Mouse (Mus musculus) midbrain, embryonic 11.5 days (tissue): ENCODE measurements at regions not wholly inside any gene's neighbourhood (a gene's known extent, or its start where the extent isn't known, plus 50 kb on each side); places are given as distances from the start of the nearest gene placed in this dataset.

Experiments used
- ATAC-seq: fragments of 200-750 bp; cut with Nextera tagmentation; 2 replicates; pipeline ENCODE4 v1.8.0; 2017; ENCODE audit warnings: moderate TSS enrichment, moderate library complexity; ENCODE audit not compliant: low FRiP score
- DNase-seq: peaks from one replicate; pipeline ENCODE4 v3.0.0; 2015; ENCODE audit warnings: low spot score; ENCODE audit errors: missing footprints
- H3K27ac ChIP-seq: fragments of 300-500 bp; sonication (generic); 2 replicates; pipeline ENCODE4 v1.5.1; 2014; ENCODE audit warnings: low read depth, low read length
- H3K27me3 ChIP-seq: fragments of 300-500 bp; sonication (generic); 2 replicates; pipeline ENCODE4 v1.6.1; 2014; ENCODE audit warnings: mild to moderate bottlenecking, low read length, moderate library complexity, mixed read lengths; ENCODE audit not compliant: control insufficient read depth, insufficient read depth
- H3K36me3 ChIP-seq: fragments of 300-500 bp; sonication (generic); 2 replicates; pipeline ENCODE4 v1.6.1; 2014; ENCODE audit warnings: mild to moderate bottlenecking, low read length, moderate library complexity, mixed read lengths; ENCODE audit not compliant: control insufficient read depth, insufficient read depth
- H3K4me1 ChIP-seq: fragments of 300-500 bp; sonication (generic); 2 replicates; pipeline ENCODE4 v1.6.1; 2014; ENCODE audit warnings: low read length; ENCODE audit not compliant: control insufficient read depth, insufficient read depth
- H3K4me2 ChIP-seq: fragments of 300-500 bp; sonication (generic); 2 replicates; pipeline ENCODE4 v1.6.1; 2014; ENCODE audit warnings: mild to moderate bottlenecking, moderate library complexity
- H3K4me3 ChIP-seq: fragments of 300-500 bp; sonication (generic); 2 replicates; pipeline ENCODE4 v1.5.1; 2014; ENCODE audit warnings: low read depth, low read length
- H3K9ac ChIP-seq: fragments of 300-500 bp; sonication (generic); 2 replicates; pipeline ENCODE4 v1.6.1; 2014; ENCODE audit warnings: low read length
- H3K9me3 ChIP-seq: fragments of 300-500 bp; sonication (generic); 2 replicates; pipeline ENCODE4 v1.6.1; 2016; ENCODE audit warnings: low read length; ENCODE audit not compliant: control insufficient read depth
- WGBS: fragments of 180-500 bp; shearing (Covaris S2); extraction: QIAGEN DNeasy Blood & Tissue Kit; methylation state at CpG from one replicate; pipeline ENCODE4 v1.1.7; 2014; 5-methylcytosine and 5-hydroxymethylcytosine counted together

DNA sequence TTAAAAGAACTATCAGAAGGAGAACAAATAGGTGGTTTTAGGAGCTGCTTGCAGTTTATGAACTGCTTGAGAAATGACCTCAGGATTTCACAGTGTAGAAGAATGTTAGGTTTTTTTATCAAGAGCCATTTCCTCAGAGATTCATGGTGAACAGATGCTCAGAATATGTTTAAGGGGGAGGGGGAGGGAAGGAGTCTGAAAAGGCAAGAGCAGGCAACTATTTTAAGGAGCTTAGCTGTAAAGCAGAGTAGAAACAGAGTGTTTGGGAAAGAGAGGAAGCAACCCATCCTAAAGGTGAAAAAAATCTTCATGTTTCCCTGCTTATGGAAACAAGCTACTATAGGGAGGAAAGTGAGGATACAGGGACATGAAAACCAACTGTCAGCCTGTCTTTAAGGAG lies 1457.2 kb upstream of the Gm6569 start:
- Histone ChIP-seq H3K27me3 (no peaks in the 10 kb centered on the region), H3K4me3 (no peak overlapping the region), H3K36me3 (no peaks in the 10 kb centered on the region), H3K4me1 (no peaks in the 10 kb centered on the region), H3K4me2 (no peak overlapping the region), H3K9me3 (no peaks in the 10 kb centered on the region), H3K9ac (no peak overlapping the region), H3K27ac (no peak overlapping the region)
- DNase-seq (no peak), ATAC-seq (no peak)

DNA sequence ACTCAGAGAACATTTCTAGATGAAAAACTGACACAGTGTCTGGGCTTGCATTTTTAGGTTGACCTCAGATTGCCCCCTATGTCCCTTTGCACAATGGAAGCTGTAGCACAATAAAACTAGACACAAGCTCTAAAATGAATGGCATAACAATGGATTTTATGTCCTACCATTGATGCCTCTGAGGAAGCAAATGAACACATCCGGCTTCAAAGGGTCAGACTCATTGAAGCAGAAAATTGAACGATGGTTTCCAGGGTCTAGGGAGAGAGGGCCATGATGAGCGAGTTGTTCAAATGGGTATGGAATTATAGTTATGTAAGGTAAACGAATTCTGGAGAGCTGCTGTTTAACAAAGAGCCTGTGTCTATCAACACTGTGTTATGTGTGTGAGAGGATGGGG lies 1455.1 kb upstream of the Gm6569 start:
- DNase-seq, result no peak
- WGBS, result 35% methylated on average over 4 of the region's 4 CpGs
- H3K36me3 ChIP-seq, result no peaks in the 10 kb centered on the region
- no peaks in the 10 kb centered on the region for H3K4me1 ChIP-seq
- no peak overlapping the region for H3K4me2 ChIP-seq
- no peak for ATAC-seq
- H3K9ac ChIP-seq, result no peak overlapping the region
- H3K27me3 ChIP-seq, result no peaks in the 10 kb centered on the region
- H3K4me3 ChIP-seq, result no peak overlapping the region
- no peak overlapping the region for H3K27ac ChIP-seq
- no peaks in the 10 kb centered on the region for H3K9me3 ChIP-seq

DNA sequence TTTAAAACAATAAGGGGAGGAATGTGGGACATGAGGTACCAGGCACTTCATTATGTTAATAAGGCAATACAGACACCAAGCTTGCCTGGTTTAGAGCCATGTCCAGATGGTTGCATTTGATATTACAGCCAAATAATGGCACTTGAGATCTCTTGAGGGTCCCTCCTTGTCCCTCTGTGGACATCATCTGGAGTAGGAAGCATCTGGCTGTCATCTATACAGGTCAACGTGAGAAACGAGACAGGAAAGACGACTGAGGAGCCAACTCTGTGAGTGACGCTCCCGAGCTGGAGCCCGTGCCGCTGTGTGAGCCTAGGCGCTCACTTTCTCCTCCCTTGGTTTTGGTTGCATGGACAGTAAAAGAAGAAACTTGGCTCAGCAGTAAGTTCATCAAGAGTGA lies 1453.2 kb upstream of the Gm6569 start:
- H3K9ac ChIP-seq, result no peak overlapping the region
- no peaks in the 10 kb centered on the region for H3K27me3 ChIP-seq
- no peaks in the 10 kb centered on the region for H3K4me1 ChIP-seq
- no peak overlapping the region for H3K27ac ChIP-seq
- DNase-seq (no peak), ATAC-seq (no peak)
- no peak overlapping the region for H3K4me2 ChIP-seq
- H3K36me3 ChIP-seq, result no peaks in the 10 kb centered on the region
- no peaks in the 10 kb centered on the region for H3K9me3 ChIP-seq
- no peak overlapping the region for H3K4me3 ChIP-seq
- 86% methylated on average over 8 of the region's 8 CpGs for WGBS

DNA sequence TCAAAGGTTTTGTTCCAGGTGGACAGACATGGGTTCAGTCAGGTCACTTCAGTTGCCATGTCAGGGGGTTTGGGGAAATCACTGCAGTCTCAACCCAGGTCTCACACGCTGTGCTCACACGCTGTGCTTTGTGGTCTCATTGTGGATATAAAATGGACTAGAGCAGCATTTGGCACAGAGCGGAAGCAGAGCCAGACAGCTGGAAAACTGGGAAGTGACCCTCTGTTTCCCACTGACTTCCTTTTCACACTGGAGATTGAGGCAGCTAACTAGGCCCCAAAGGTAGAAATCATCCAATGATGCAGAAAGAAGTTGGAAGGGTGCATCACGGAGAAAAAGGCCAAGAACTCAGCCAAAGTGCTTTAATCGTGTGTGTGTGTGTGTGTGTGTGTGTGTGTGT lies 1452.6 kb upstream of the Gm6569 start:
- H3K4me3 ChIP-seq, result no peak overlapping the region
- DNase-seq, result no peak
- H3K27ac ChIP-seq, result no peak overlapping the region
- no peak for ATAC-seq
- H3K4me2 ChIP-seq, result no peak overlapping the region
- H3K9me3 ChIP-seq, result no peaks in the 10 kb centered on the region
- H3K36me3 ChIP-seq, result no peaks in the 10 kb centered on the region
- no peaks in the 10 kb centered on the region for H3K27me3 ChIP-seq
- WGBS, result 92% methylated on average over 5 of the region's 5 CpGs
- H3K4me1 ChIP-seq, result no peaks in the 10 kb centered on the region
- no peak overlapping the region for H3K9ac ChIP-seq

DNA sequence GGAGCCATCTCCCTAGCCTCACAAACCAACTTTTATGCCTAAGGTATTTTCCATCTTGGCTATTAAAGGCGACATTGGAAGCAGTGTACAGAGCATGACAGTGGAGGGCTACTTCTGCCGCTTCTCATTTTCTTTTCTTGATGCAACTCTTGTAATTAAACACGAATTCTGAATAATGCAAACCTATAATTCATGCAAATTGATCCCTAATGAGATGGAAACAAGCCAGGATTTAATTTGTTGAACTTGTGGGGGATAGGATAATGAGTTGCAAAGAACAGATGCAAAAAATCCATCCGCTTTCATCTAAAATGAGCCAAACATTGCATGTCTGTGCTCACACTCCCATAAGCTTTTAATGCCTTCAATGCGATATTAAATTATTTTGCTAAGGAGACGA lies 1451.8 kb upstream of the Gm6569 start:
- no peak overlapping the region for H3K27ac ChIP-seq
- H3K4me2 ChIP-seq, result no peak overlapping the region
- H3K4me1 ChIP-seq, result no peaks in the 10 kb centered on the region
- no peaks in the 10 kb centered on the region for H3K9me3 ChIP-seq
- H3K36me3 ChIP-seq, result no peaks in the 10 kb centered on the region
- no peaks in the 10 kb centered on the region for H3K27me3 ChIP-seq
- ATAC-seq (no peak), DNase-seq (no peak)
- no peak overlapping the region for H3K4me3 ChIP-seq
- WGBS, result 87% methylated on average over 6 of the region's 6 CpGs
- H3K9ac ChIP-seq, result no peak overlapping the region

DNA sequence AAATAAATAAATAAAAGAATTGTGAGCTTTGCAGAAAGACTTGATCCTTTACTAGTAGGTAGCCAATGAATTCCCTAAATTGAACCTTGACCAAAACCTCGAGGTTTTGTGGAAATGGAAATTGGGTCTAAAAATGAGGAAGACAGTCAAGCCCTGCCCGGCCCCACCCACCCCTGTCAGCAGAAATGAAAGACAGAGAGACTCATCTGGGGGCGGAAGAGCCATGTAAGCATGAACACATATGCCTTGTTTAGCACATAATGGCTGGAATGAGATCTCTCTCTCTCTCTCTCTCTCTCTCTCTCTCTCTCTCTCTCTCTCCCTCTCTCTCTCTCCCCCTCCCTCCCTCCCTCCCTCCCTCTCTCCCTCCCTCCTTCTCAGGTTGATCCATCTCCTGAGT lies 1451.3 kb upstream of the Gm6569 start:
- no peak for ATAC-seq
- 87% methylated on average over 3 of the region's 3 CpGs for WGBS
- DNase-seq, result no peak

DNA sequence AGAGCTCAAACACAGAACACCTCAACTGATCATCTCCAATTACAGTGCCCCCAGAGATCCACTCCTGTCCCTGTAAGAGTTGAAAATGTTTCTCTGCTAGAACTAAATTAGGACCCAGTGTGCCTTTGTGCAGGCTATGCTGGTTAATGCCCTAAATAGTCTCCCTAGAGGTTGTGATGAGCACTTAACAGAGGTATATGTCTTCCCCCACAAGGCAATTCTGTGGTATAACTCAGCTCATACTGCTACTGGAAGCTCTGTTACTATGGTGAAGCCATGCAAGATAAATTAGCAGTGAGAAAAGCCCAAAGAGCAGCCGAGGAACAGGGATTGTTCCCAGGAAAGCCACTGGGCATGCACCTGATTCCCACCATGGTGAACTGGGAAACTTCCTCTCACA lies 1450.9 kb upstream of the Gm6569 start:
- WGBS, result 68% methylated on average over 1 of the region's 1 CpGs
- Histone ChIP-seq H3K4me1 (no peaks in the 10 kb centered on the region), H3K36me3 (no peaks in the 10 kb centered on the region), H3K9ac (no peak overlapping the region), H3K9me3 (no peaks in the 10 kb centered on the region), H3K27me3 (no peaks in the 10 kb centered on the region), H3K4me3 (no peak overlapping the region), H3K27ac (no peak overlapping the region), H3K4me2 (no peak overlapping the region)
- DNase-seq (no peak), ATAC-seq (no peak)

More for the DNA sequence above, 1451.3 kb upstream of the Gm6569 start:
- Histone ChIP-seq H3K4me2 (no peak overlapping the region), H3K36me3 (no peaks in the 10 kb centered on the region), H3K4me1 (no peaks in the 10 kb centered on the region), H3K9me3 (no peaks in the 10 kb centered on the region), H3K27me3 (no peaks in the 10 kb centered on the region), H3K9ac (no peak overlapping the region), H3K27ac (no peak overlapping the region), H3K4me3 (no peak overlapping the region)

DNA sequence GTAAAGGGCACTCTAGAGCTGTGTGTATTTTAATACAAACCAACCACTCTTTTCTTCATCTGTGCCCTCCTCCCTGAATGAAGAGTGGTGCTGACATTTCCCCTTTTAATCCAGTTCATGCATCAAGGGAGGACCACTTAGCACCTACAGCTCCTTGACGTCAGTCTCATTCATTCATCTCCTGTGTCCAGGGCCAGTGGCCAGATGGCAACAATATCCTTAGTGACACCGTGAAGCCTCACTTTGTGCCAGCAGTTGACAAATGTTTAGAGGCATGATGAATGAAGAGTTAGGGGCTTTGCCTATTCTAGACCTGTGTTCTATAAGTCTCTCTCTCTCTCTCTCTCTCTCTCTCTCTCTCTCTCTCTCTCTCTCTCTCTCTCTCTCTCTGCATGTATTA lies 1441.1 kb upstream of the Gm6569 start:
- DNase-seq, result no peak
- Histone ChIP-seq H3K9me3 (no peaks in the 10 kb centered on the region), H3K36me3 (no peaks in the 10 kb centered on the region), H3K4me3 (no peak overlapping the region), H3K4me2 (no peak overlapping the region), H3K27me3 (no peaks in the 10 kb centered on the region), H3K4me1 (no peaks in the 10 kb centered on the region), H3K27ac (no peak overlapping the region), H3K9ac (no peak overlapping the region)
- 80% methylated on average over 2 of the region's 2 CpGs for WGBS
- no peak for ATAC-seq

DNA sequence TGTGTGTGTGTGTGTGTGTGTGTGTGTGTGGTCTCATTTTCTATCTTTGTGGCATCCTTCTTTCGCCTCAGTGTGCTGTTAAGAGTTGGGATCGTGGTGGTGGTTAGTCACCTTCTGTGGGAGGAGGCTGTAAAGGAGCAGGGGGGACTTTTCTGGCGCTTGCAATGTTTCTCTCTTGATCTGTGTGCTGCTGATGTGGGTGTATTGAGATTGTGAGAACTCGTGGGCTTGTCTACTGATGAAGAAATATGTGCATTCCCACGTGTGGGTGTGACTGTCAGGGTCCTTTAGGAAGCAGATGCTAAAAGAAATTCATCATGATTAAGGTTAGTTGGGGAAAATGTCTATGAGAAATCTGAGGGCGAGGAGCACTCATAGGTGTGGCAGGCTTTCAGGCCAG lies 1422.4 kb upstream of the Gm6569 start:
- no peaks in the 10 kb centered on the region for H3K27me3 ChIP-seq
- ATAC-seq, result no peak
- 81% methylated on average over 6 of the region's 6 CpGs for WGBS
- H3K4me1 ChIP-seq, result no peaks in the 10 kb centered on the region
- no peaks in the 10 kb centered on the region for H3K9me3 ChIP-seq
- DNase-seq, result no peak
- no peaks in the 10 kb centered on the region for H3K36me3 ChIP-seq
- H3K9ac ChIP-seq, result no peak overlapping the region
- no peak overlapping the region for H3K4me3 ChIP-seq
- H3K27ac ChIP-seq, result no peak overlapping the region
- no peak overlapping the region for H3K4me2 ChIP-seq
